Mouse (Mus musculus) regulatory T cell (primary cell): ENCODE measurements around the gene Atf7.
"Not testable (repeated sequence)": the region's sequence is repeated elsewhere in the genome, so short reads cannot be mapped to it uniquely, and the experiment has no call there.

Experiments
- in situ Hi-C: fragments of 300-600 bp; cut with MboI, MseI; formaldehyde crosslinking; loops from one replicate; pipeline ENCODE4 v1.15.1; 2025; ENCODE audit warnings: high pct_unique_total_duplicates

The Atf7 gene

GRCm38 (mm10) chr15:102620765-102621164 is 4.5 kb downstream of the Atf7 start:
- in situ Hi-C loops = no loop called here

- in situ Hi-C loops = no loop called here
Observed at GRCm38 (mm10) chr15:102619486-102619885, 5.8 kb downstream of the Atf7 start.

GRCm38 (mm10) chr15:102617654-102618053 is 7.6 kb downstream of the Atf7 start:
- in situ Hi-C loops = no loop called here

GRCm38 (mm10) chr15:102616174-102616573 is 9.1 kb downstream of the Atf7 start:
- in situ Hi-C loops = no loop called here

GRCm38 (mm10) chr15:102614224-102614623 is 11.0 kb downstream of the Atf7 start:
- in situ Hi-C loops = no loop called here

- in situ Hi-C loops = no loop called here
Observed at GRCm38 (mm10) chr15:102612966-102613365, 12.3 kb downstream of the Atf7 start.

GRCm38 (mm10) chr15:102608586-102608985 is 16.7 kb downstream of the Atf7 start:
- in situ Hi-C loops = not testable (repeated sequence)

GRCm38 (mm10) chr15:102593996-102594656 is 31.1 kb downstream of the Atf7 start:
- in situ Hi-C loops = no loop called here

GRCm38 (mm10) chr15:102592674-102593073 is 32.6 kb downstream of the Atf7 start:
- in situ Hi-C loops = no loop called here

- in situ Hi-C loops = no loop called here
Observed at GRCm38 (mm10) chr15:102590567-102590966, 34.7 kb downstream of the Atf7 start.

GRCm38 (mm10) chr15:102589826-102590225 is 35.4 kb downstream of the Atf7 start:
- in situ Hi-C loops = no loop called here

GRCm38 (mm10) chr15:102585501-102585900 is 39.8 kb downstream of the Atf7 start:
- in situ Hi-C loops = no loop called here

- in situ Hi-C loops = no loop called here
Observed at GRCm38 (mm10) chr15:102583708-102584383, 41.4 kb downstream of the Atf7 start.

- in situ Hi-C loops = no loop called here
Observed at GRCm38 (mm10) chr15:102581205-102581604, 44.1 kb downstream of the Atf7 start.

- in situ Hi-C loops = no loop called here
Observed at GRCm38 (mm10) chr15:102578351-102578750, 46.9 kb downstream of the Atf7 start.

- in situ Hi-C loops = no loop called here
Observed at GRCm38 (mm10) chr15:102576972-102577371, 48.3 kb downstream of the Atf7 start.

GRCm38 (mm10) chr15:102572081-102572480 is 53.2 kb downstream of the Atf7 start:
- in situ Hi-C loops = no loop called here

GRCm38 (mm10) chr15:102567849-102568248 is 57.4 kb downstream of the Atf7 start:
- in situ Hi-C loops = no loop called here

GRCm38 (mm10) chr15:102563681-102564080 is 61.6 kb downstream of the Atf7 start:
- in situ Hi-C loops = no loop called here

- in situ Hi-C loops = no loop called here
Observed at GRCm38 (mm10) chr15:102563061-102563460, 62.2 kb downstream of the Atf7 start.

GRCm38 (mm10) chr15:102562491-102562890 is 62.8 kb downstream of the Atf7 start:
- in situ Hi-C loops = no loop called here

- in situ Hi-C loops = no loop called here
Observed at GRCm38 (mm10) chr15:102557580-102557979, 67.7 kb downstream of the Atf7 start.

GRCm38 (mm10) chr15:102555581-102555980 is 69.7 kb downstream of the Atf7 start:
- in situ Hi-C loops = no loop called here
